In genomic region chr17:7642442-7642887, GRCm38 (mm10) we compare ENCODE assay signal across 10 mouse cellular contexts.
A peak's percentile ranks its signal among the peaks of the same experiment; 100 is the strongest.
DNase-seq lines count a peak whose midpoint lies in the region; ATAC-seq and TF ChIP-seq lines count a peak whose summit lies in the region.
"Had no signal": no experiment of that assay in that cellular context is flagged by ENCODE, and none has a peak within 500 bp of the region (broad histone marks: within the 10 kb centered on the region; RNA-seq: fewer than 3 reads in every experiment).

No protein-coding gene starts in this region.

- peak; percentile 62 for DNase-seq in lung, postnatal 0 days (ENCODE audit: low spot score)
- DNase-seq in lung, adult 18-20 months = no peak
- DNase-seq in embryonic facial prominence, embryonic 11.5 days (ENCODE audit: low spot score) = peak; percentile 29
- peak; percentile 66 for DNase-seq in midbrain, postnatal 0 days (ENCODE audit: low spot score)
- no peak for DNase-seq in cerebellum, postnatal 36 days
- DNase-seq in left cerebral cortex, adult 8-10 months (ENCODE audit: low spot score in 2 of 2) = no peak
- DNase-seq in left cerebral cortex, adult 9 months (ENCODE audit: low spot score in 2 of 2) = no peak
- DNase-seq: kidney, adult 2 months had no signal

- H3K4me2 ChIP-seq in lung, postnatal 0 days (replicated peaks; ENCODE audit: low read depth, low read length) = no peak overlapping the region
- H3K4me2 ChIP-seq in embryonic facial prominence, embryonic 11.5 days (ENCODE audit: low read depth, low read length) = no peak overlapping the region
- H3K4me2 ChIP-seq in heart, embryonic 12.5 days = 0 out of 2 replicates have a peak overlapping the region, but pooled peaks have one; percentile 7
- H3K4me2 ChIP-seq in midbrain, postnatal 0 days (ENCODE audit: low read depth, low read length, poor library complexity, severe bottlenecking) = no peak overlapping the region

- H3K4me1 ChIP-seq in lung, postnatal 0 days (ENCODE audit: insufficient read depth, low read depth, low read length) = no peaks in the 10 kb centered on the region
- no peaks in the 10 kb centered on the region for H3K4me1 ChIP-seq in embryonic facial prominence, embryonic 11.5 days (ENCODE audit: control insufficient read depth, insufficient read depth, low read length)
- peaks cover 24% of the 10 kb centered on the region for H3K4me1 ChIP-seq in heart, embryonic 12.5 days (replicated peaks)
- no peaks in the 10 kb centered on the region for H3K4me1 ChIP-seq in midbrain, postnatal 0 days (ENCODE audit: insufficient read depth, low read length)
- H3K4me1 ChIP-seq: megakaryocyte, embryonic 14.5 days had no signal

- H3K9me3 ChIP-seq in lung, postnatal 0 days (ENCODE audit: low read length) = no peaks in the 10 kb centered on the region
- no peaks in the 10 kb centered on the region for H3K9me3 ChIP-seq in embryonic facial prominence, embryonic 11.5 days (replicated peaks; ENCODE audit: control insufficient read depth, low read length)
- no peaks in the 10 kb centered on the region; the same call in 1 of the 2 replicates for H3K9me3 ChIP-seq in heart, embryonic 12.5 days (replicated peaks)
- H3K9me3 ChIP-seq in midbrain, postnatal 0 days (ENCODE audit: low read length) = no peaks in the 10 kb centered on the region

- H3K36me3 ChIP-seq in lung, postnatal 0 days (ENCODE audit: insufficient read depth, low read length) = no peaks in the 10 kb centered on the region
- no peaks in the 10 kb centered on the region for H3K36me3 ChIP-seq in embryonic facial prominence, embryonic 11.5 days (replicated peaks; ENCODE audit: control insufficient read depth, insufficient read depth, low read depth, low read length)
- H3K36me3 ChIP-seq in heart, embryonic 12.5 days = no peaks in the 10 kb centered on the region
- no peaks in the 10 kb centered on the region for H3K36me3 ChIP-seq in midbrain, postnatal 0 days (ENCODE audit: insufficient read depth, low read length)

- H3K27me3 ChIP-seq in lung, postnatal 0 days (replicated peaks; ENCODE audit: insufficient read depth, low read length) = no peaks in the 10 kb centered on the region
- H3K27me3 ChIP-seq in embryonic facial prominence, embryonic 11.5 days (ENCODE audit: control insufficient read depth, insufficient read depth, low read length) = no peaks in the 10 kb centered on the region
- H3K27me3 ChIP-seq in heart, embryonic 12.5 days (replicated peaks) = no peaks in the 10 kb centered on the region
- H3K27me3 ChIP-seq in midbrain, postnatal 0 days (ENCODE audit: insufficient read depth, low read length) = no peaks in the 10 kb centered on the region
- H3K27me3 ChIP-seq: megakaryocyte, embryonic 14.5 days had no signal

- WGBS in lung, postnatal 0 days = 13% methylated on average over 3 of the region's 3 CpGs
- WGBS in embryonic facial prominence, embryonic 11.5 days = 51% methylated on average over 3 of the region's 3 CpGs
- WGBS in heart, embryonic 12.5 days = 5% methylated on average over 3 of the region's 3 CpGs
- 33% methylated on average over 3 of the region's 3 CpGs for WGBS in midbrain, postnatal 0 days

- TF ChIP-seq CTCF in lung, postnatal 0 days (IDR thresholded peaks at IDR 0.05) = no peak
- no peak for TF ChIP-seq CTCF in midbrain, postnatal 0 days (IDR thresholded peaks at IDR 0.05)

- H3K4me3 ChIP-seq in lung, postnatal 0 days (ENCODE audit: low read depth, low read length) = no peak overlapping the region
- no peak overlapping the region for H3K4me3 ChIP-seq in embryonic facial prominence, embryonic 11.5 days (ENCODE audit: low read depth, low read length)
- no peak overlapping the region for H3K4me3 ChIP-seq in heart, embryonic 12.5 days
- no peak overlapping the region for H3K4me3 ChIP-seq in midbrain, postnatal 0 days (ENCODE audit: low read depth, low read length)
- H3K4me3 ChIP-seq: megakaryocyte, embryonic 14.5 days had no signal

- peak; percentile 79 for ATAC-seq in lung, postnatal 0 days
- ATAC-seq in embryonic facial prominence, embryonic 11.5 days (replicated peaks; ENCODE audit: insufficient number of reproducible peaks, low FRiP score, low TSS enrichment, low read depth) = no peak
- peak; percentile 85 for ATAC-seq in heart, embryonic 12.5 days (ENCODE audit: insufficient number of reproducible peaks, low FRiP score)
- no peak for ATAC-seq in midbrain, postnatal 0 days (ENCODE audit: low FRiP score)

- peak; percentile 51; the same call in 1 of the 2 replicates for TF ChIP-seq EP300 in lung, postnatal 0 days (IDR thresholded peaks at IDR 0.05)

- no peak overlapping the region for H3K27ac ChIP-seq in lung, postnatal 0 days (ENCODE audit: low read length)
- H3K27ac ChIP-seq in embryonic facial prominence, embryonic 11.5 days (replicated peaks; ENCODE audit: low read depth, low read length) = no peak overlapping the region
- peak overlapping the region; percentile 59 for H3K27ac ChIP-seq in heart, embryonic 12.5 days (ENCODE audit: poor library complexity, severe bottlenecking)
- no peak overlapping the region for H3K27ac ChIP-seq in midbrain, postnatal 0 days (ENCODE audit: low read depth, low read length)

- no peak overlapping the region for H3K9ac ChIP-seq in lung, postnatal 0 days (replicated peaks; ENCODE audit: low read depth)
- no peak overlapping the region for H3K9ac ChIP-seq in embryonic facial prominence, embryonic 11.5 days (replicated peaks; ENCODE audit: low read length)
- no peak overlapping the region for H3K9ac ChIP-seq in heart, embryonic 12.5 days
- H3K9ac ChIP-seq in midbrain, postnatal 0 days (replicated peaks; ENCODE audit: low read length, poor library complexity, severe bottlenecking) = no peak overlapping the region

Comparison
In these comparisons a context has a peak if more than half of its experiments do, and no peak if none do; other contexts are left out.
1. DNase-seq: peak in lung, postnatal 0 days (single experiment), embryonic facial prominence, embryonic 11.5 days (single experiment) and midbrain, postnatal 0 days (single experiment); none in lung, adult 18-20 months (0 of 2), cerebellum, postnatal 36 days (0 of 2), left cerebral cortex, adult 8-10 months (0 of 2) and left cerebral cortex, adult 9 months (0 of 2).
2. ATAC-seq: peak in lung, postnatal 0 days (single experiment) and heart, embryonic 12.5 days (single experiment); none in embryonic facial prominence, embryonic 11.5 days (single experiment) and midbrain, postnatal 0 days (single experiment).